Mouse (Mus musculus): ENCODE measurements around the gene Plppr4.

- TF ChIP-seq CHD2 (IDR thresholded peaks at IDR 0.05; ENCODE audit: low read depth, low read length) (no peak), HCFC1 (IDR thresholded peaks at IDR 0.05; ENCODE audit: borderline replicate concordance, insufficient read depth, low read length) (no peak)
Observed at GRCm38 (mm10) chr3:117359686-117360521, 772 bp downstream of the Plppr4 start.

Measured in ES-E14 (cell line).